Mouse (Mus musculus) CH12.LX (cell line): ENCODE measurements at regions not wholly inside any gene's neighbourhood (a gene's known extent, or its start where the extent isn't known, plus 50 kb on each side); places are given as distances from the start of the nearest gene placed in this dataset.

ENCODE experiments used
- CHD2 ChIP-seq: IDR thresholded peaks from 2 replicates; pipeline ENCODE4 v1.6.1; 2011; ENCODE audit warnings: low read length, improper control_type of control experiment
- CTCF ChIP-seq, 2 experiments: IDR thresholded peaks in 1 of 2; conservative IDR thresholded peaks in 1 of 2; 2 replicates each; pipeline ENCODE4 v1.5.1; 2011 to 2012; ENCODE audit warnings: low read depth in 2 of 2, low read length in 2 of 2, improper control_type of control experiment in 1 of 2, inconsistent platforms in 1 of 2, mild to moderate bottlenecking in 1 of 2, moderate library complexity in 1 of 2
- IRF4 ChIP-seq: IDR thresholded peaks from 2 replicates; pipeline ENCODE4 v1.6.1; 2014; ENCODE audit warnings: low read depth, mild to moderate bottlenecking, inconsistent platforms, low read length, improper control_type of control experiment
- POLR2A ChIP-seq: IDR thresholded peaks from 2 replicates; pipeline ENCODE4 v1.6.1; 2011; ENCODE audit warnings: low read depth, mild to moderate bottlenecking, improper control_type of control experiment, low read length

GRCm38 (mm10) chr5:54180192-54180611, 181.9 kb downstream of the Stim2 start:
- TF ChIP-seq CTCF (conservative IDR thresholded peaks at IDR 0.05 in 1 of 2, IDR thresholded peaks at IDR 0.05 in 1 of 2; ENCODE audit: low read depth in 2 of 2, low read length in 2 of 2) (no peak), POLR2A (no peak), CHD2 (no peak), IRF4 (no peak)
